Mouse (Mus musculus): ENCODE measurements around the gene Serpina1e.

Gene Serpina1e

GRCm38 (mm10) chr12:103958798-103959197 lies at the start of gene Serpina1e:
Gene Serpina1e, minus strand, starts transcription at chr12:103958975.
- no peak for DNase-seq (ENCODE audit: low spot score)

- DNase-seq (ENCODE audit: low spot score) = no peak
Measured at GRCm38 (mm10) chr12:104004689-104005088, 45.9 kb upstream of the Serpina1e start.

- no peak for DNase-seq (ENCODE audit: low spot score)
Measured at GRCm38 (mm10) chr12:104003238-104003612, 44.5 kb upstream of the Serpina1e start.

- peak; percentile 82 for DNase-seq (ENCODE audit: low spot score)
Measured at GRCm38 (mm10) chr12:104002569-104003237, 43.9 kb upstream of the Serpina1e start.

- no peak for DNase-seq (ENCODE audit: low spot score)
Measured at GRCm38 (mm10) chr12:104000594-104000993, 41.8 kb upstream of the Serpina1e start.

- no peak for DNase-seq (ENCODE audit: low spot score)
Measured at GRCm38 (mm10) chr12:103999611-104000010, 40.8 kb upstream of the Serpina1e start.

GRCm38 (mm10) chr12:103996513-103996912 lies 37.7 kb upstream of the Serpina1e start:
- no peak for DNase-seq (ENCODE audit: low spot score)

GRCm38 (mm10) chr12:103995292-103996072 lies 36.7 kb upstream of the Serpina1e start:
- DNase-seq (ENCODE audit: low spot score) = peak; percentile 71

- DNase-seq (ENCODE audit: low spot score) = no peak
Measured at GRCm38 (mm10) chr12:103992945-103993344, 34.2 kb upstream of the Serpina1e start.

GRCm38 (mm10) chr12:103989857-103990256 lies 31.1 kb upstream of the Serpina1e start, which contains the start of gene Serpina11:
Gene Serpina11, minus strand, starts transcription at chr12:103989957.
- DNase-seq (ENCODE audit: low spot score) = no peak

- no peak for DNase-seq (ENCODE audit: low spot score)
Measured at GRCm38 (mm10) chr12:103989514-103989767, 30.7 kb upstream of the Serpina1e start.

- no peak for DNase-seq (ENCODE audit: low spot score)
Measured at GRCm38 (mm10) chr12:103988754-103989513, 30.2 kb upstream of the Serpina1e start.

GRCm38 (mm10) chr12:103985868-103986267 lies 27.1 kb upstream of the Serpina1e start:
- DNase-seq (ENCODE audit: low spot score) = no peak

- DNase-seq (ENCODE audit: low spot score) = no peak
Measured at GRCm38 (mm10) chr12:103984935-103985334, 26.2 kb upstream of the Serpina1e start.

- no peak for DNase-seq (ENCODE audit: low spot score)
Measured at GRCm38 (mm10) chr12:103981646-103982360, 23.0 kb upstream of the Serpina1e start.

GRCm38 (mm10) chr12:103978294-103978693 lies 19.5 kb upstream of the Serpina1e start:
- DNase-seq (ENCODE audit: low spot score) = no peak

- no peak for DNase-seq (ENCODE audit: low spot score)
Measured at GRCm38 (mm10) chr12:103977846-103978245, 19.1 kb upstream of the Serpina1e start.

- DNase-seq (ENCODE audit: low spot score) = no peak
Measured at GRCm38 (mm10) chr12:103977060-103977459, 18.3 kb upstream of the Serpina1e start.

GRCm38 (mm10) chr12:103971080-103971479 lies 12.3 kb upstream of the Serpina1e start:
- no peak for DNase-seq (ENCODE audit: low spot score)

- no peak for DNase-seq (ENCODE audit: low spot score)
Measured at GRCm38 (mm10) chr12:103969577-103970116, 10.9 kb upstream of the Serpina1e start.

GRCm38 (mm10) chr12:103966761-103967160 lies 8.0 kb upstream of the Serpina1e start:
- no peak for DNase-seq (ENCODE audit: low spot score)

GRCm38 (mm10) chr12:103963288-103963687 lies 4.5 kb upstream of the Serpina1e start:
- no peak for DNase-seq (ENCODE audit: low spot score)
